Mouse (Mus musculus) lung, postnatal 0 days (tissue): ENCODE data around the gene Nenf. TPM values are rescaled to one million over a fixed set of nuclear protein-coding genes. Genes with fewer than 3 reads are reported as not detected.

ENCODE experiments used
- ATAC-seq: fragments of 200-750 bp; cut with Nextera tagmentation; 2 replicates; pipeline ENCODE4 v1.8.0; 2017; ENCODE audit warnings: moderate library complexity
- DNase-seq: peaks from one replicate; pipeline ENCODE4 v3.0.0-alpha.2; 2016; ENCODE audit warnings: low spot score
- H3K27ac ChIP-seq: fragments of 300-500 bp; sonication (generic); 2 replicates; pipeline ENCODE4 v1.5.1; 2014; ENCODE audit warnings: antibody characterized with exemption, mild to moderate bottlenecking, low read length, mixed read lengths
- H3K27me3 ChIP-seq: fragments of 300-500 bp; sonication (generic); replicated peaks from 2 replicates; pipeline ENCODE4 v1.6.1; 2014; ENCODE audit warnings: low read length, mixed read lengths; ENCODE audit not compliant: insufficient read depth
- H3K36me3 ChIP-seq: fragments of 300-500 bp; sonication (generic); 2 replicates; pipeline ENCODE4 v1.6.1; 2014; ENCODE audit warnings: low read length, mixed read lengths; ENCODE audit not compliant: insufficient read depth
- H3K4me1 ChIP-seq: fragments of 300-500 bp; sonication (generic); 2 replicates; pipeline ENCODE4 v1.6.1; 2014; ENCODE audit warnings: antibody characterized with exemption, low read depth, low read length, mixed read lengths; ENCODE audit not compliant: insufficient read depth
- H3K4me2 ChIP-seq: fragments of 300-500 bp; sonication (generic); replicated peaks from 2 replicates; pipeline ENCODE4 v1.6.1; 2014; ENCODE audit warnings: low read depth, mild to moderate bottlenecking, low read length, moderate library complexity, mixed read lengths
- H3K4me3 ChIP-seq: fragments of 300-500 bp; sonication (generic); 2 replicates; pipeline ENCODE4 v1.5.1; 2014; ENCODE audit warnings: low read depth, low read length
- H3K9ac ChIP-seq: fragments of 300-500 bp; sonication (generic); replicated peaks from 2 replicates; pipeline ENCODE4 v1.6.1; 2014; ENCODE audit warnings: low read depth, mild to moderate bottlenecking
- H3K9me3 ChIP-seq: fragments of 300-500 bp; sonication (generic); 2 replicates; pipeline ENCODE4 v1.6.1; 2016; ENCODE audit warnings: low read length, mixed read lengths
- CTCF ChIP-seq: IDR thresholded peaks from 2 replicates; pipeline ENCODE4 v1.5.1; 2016; ENCODE audit warnings: antibody characterized with exemption, mild to moderate bottlenecking
- EP300 ChIP-seq: IDR thresholded peaks from 2 replicates; pipeline ENCODE4 v1.6.1; 2016; ENCODE audit warnings: antibody characterized with exemption, mild to moderate bottlenecking, control low read depth
- WGBS: fragments of 180-500 bp; shearing (Covaris S2); extraction: QIAGEN DNeasy Blood & Tissue Kit; methylation state at CpG from one replicate; pipeline ENCODE4 v1.1.7; 2014; 5-methylcytosine and 5-hydroxymethylcytosine counted together
- polyA plus RNA-seq: library from polyadenylated mRNA; unstranded; fragments of >200 nt; fragmentation: Nextera tagmentation; extraction: Ambion mirVana; gene quantifications from 2 replicates; pipeline ENCODE4 v1.2.1, GENCODE M21; 2015

Gene Nenf
- polyA plus RNA-seq, 1 experiment from 2014 or later, result 177 TPM

DNA sequence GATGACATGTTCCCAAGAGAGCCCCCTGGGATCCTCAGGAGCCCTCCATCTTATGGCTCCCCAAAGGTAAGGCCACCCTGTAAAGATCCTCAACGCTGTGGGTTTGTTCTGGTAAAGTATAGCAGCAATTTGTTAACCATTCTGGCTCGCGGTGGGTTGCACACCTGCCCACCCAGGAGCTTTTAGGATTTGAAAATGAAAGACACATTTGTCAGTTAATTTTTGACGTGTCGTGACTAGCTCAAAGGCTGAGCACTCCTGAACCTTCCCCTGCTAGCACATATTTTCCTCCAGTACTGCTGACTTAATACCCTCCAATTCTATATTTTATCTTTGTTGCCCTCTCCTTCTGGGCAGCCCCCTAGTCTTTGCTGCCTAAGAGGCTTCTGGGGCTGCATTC, 50.8 kb downstream of the Nenf start:
- Histone ChIP-seq H3K4me1 (no peaks in the 10 kb centered on the region), H3K27ac (no peak overlapping the region), H3K27me3 (no peaks in the 10 kb centered on the region), H3K4me3 (no peak overlapping the region), H3K4me2 (no peak overlapping the region), H3K9ac (no peak overlapping the region), H3K36me3 (no peaks in the 10 kb centered on the region), H3K9me3 (no peaks in the 10 kb centered on the region)
- ATAC-seq (no peak), DNase-seq (no peak)
- WGBS, result 85% methylated on average over 5 of the region's 5 CpGs
- TF ChIP-seq CTCF (no peak), EP300 (no peak)

- no peak for ATAC-seq
- H3K27me3 ChIP-seq, result no peaks in the 10 kb centered on the region
Observed at GRCm38 (mm10) chr1:191263471-191263870, 54.5 kb downstream of the Nenf start.

DNA sequence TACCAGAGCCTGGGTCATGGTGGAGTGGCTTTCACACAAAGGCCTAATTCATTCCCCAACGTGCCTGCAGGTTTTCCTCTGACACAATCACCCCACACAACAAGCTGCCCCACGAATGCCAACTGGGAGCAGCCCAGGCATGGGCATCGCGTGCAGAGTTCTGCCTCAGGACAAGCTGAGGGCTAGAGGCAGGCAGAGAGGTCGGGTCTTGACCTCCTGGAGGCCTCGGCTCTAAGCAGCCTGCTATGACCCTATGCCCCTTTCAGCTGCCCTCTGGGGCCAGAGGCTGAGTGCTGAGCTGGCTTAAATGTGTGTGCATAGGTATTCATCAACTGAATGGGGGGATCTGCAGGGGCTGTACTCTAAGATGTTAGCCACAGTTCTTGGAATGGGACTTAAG, 56.1 kb downstream of the Nenf start:
- TF ChIP-seq EP300, result no peak
- no peak for TF ChIP-seq CTCF
- no peak overlapping the region for H3K4me3 ChIP-seq
- 51% methylated on average over 6 of the region's 6 CpGs for WGBS
- no peak overlapping the region for H3K9ac ChIP-seq
- H3K27ac ChIP-seq, result no peak overlapping the region
- no peaks in the 10 kb centered on the region for H3K9me3 ChIP-seq
- H3K27me3 ChIP-seq, result no peaks in the 10 kb centered on the region
- H3K4me2 ChIP-seq, result no peak overlapping the region
- H3K4me1 ChIP-seq, result peaks cover 10% of the 10 kb centered on the region; the same call in 1 of the 2 replicates
- no peak for DNase-seq
- no peak for ATAC-seq
- H3K36me3 ChIP-seq, result no peaks in the 10 kb centered on the region

More at GRCm38 (mm10) chr1:191263471-191263870, 54.5 kb downstream of the Nenf start:
- no peaks in the 10 kb centered on the region for H3K36me3 ChIP-seq
- no peak overlapping the region for H3K4me2 ChIP-seq
- H3K9me3 ChIP-seq, result no peaks in the 10 kb centered on the region
- H3K9ac ChIP-seq, result no peak overlapping the region
- no peak overlapping the region for H3K27ac ChIP-seq
- WGBS, result 77% methylated on average over 5 of the region's 5 CpGs
- no peak overlapping the region for H3K4me3 ChIP-seq
- TF ChIP-seq EP300 (no peak), CTCF (no peak)
- DNase-seq, result no peak
- H3K4me1 ChIP-seq, result 0 out of 2 replicates have a peak, but pooled peaks cover 5% of the 10 kb centered on the region

- no peak for TF ChIP-seq CTCF
- TF ChIP-seq EP300, result no peak
Observed at GRCm38 (mm10) chr1:191259661-191260060, 58.3 kb downstream of the Nenf start.

GRCm38 (mm10) chr1:191259121-191259520, 58.9 kb downstream of the Nenf start:
- WGBS, result 15% methylated on average over 7 of the region's 7 CpGs
- Histone ChIP-seq H3K4me3 (no peak overlapping the region), H3K36me3 (no peaks in the 10 kb centered on the region), H3K9me3 (no peaks in the 10 kb centered on the region), H3K27me3 (no peaks in the 10 kb centered on the region), H3K4me2 (no peak overlapping the region), H3K4me1 (peaks cover 11% of the 10 kb centered on the region; the same call in 1 of the 2 replicates), H3K9ac (no peak overlapping the region), H3K27ac (no peak overlapping the region)
- TF ChIP-seq EP300, result no peak
- TF ChIP-seq CTCF, result no peak
- ATAC-seq, result no peak
- peak; percentile 39 for DNase-seq

More at GRCm38 (mm10) chr1:191259661-191260060, 58.3 kb downstream of the Nenf start:
- no peak for ATAC-seq
- Histone ChIP-seq H3K4me3 (no peak overlapping the region), H3K36me3 (no peaks in the 10 kb centered on the region), H3K9me3 (no peaks in the 10 kb centered on the region), H3K27ac (no peak overlapping the region), H3K27me3 (no peaks in the 10 kb centered on the region), H3K4me1 (peaks cover 11% of the 10 kb centered on the region; the same call in 1 of the 2 replicates), H3K4me2 (no peak overlapping the region), H3K9ac (no peak overlapping the region)
- DNase-seq, result no peak
- WGBS, result 50% methylated on average over 5 of the region's 5 CpGs

- no peaks in the 10 kb centered on the region for H3K9me3 ChIP-seq
- no peaks in the 10 kb centered on the region for H3K27me3 ChIP-seq
- peaks cover 11% of the 10 kb centered on the region; the same call in 1 of the 2 replicates for H3K4me1 ChIP-seq
- no peak for ATAC-seq
- no peak overlapping the region for H3K27ac ChIP-seq
- no peak for DNase-seq
- TF ChIP-seq EP300, result no peak
- TF ChIP-seq CTCF, result no peak
- no peak overlapping the region for H3K9ac ChIP-seq
- H3K4me2 ChIP-seq, result no peak overlapping the region
- no peaks in the 10 kb centered on the region for H3K36me3 ChIP-seq
- WGBS, result 45% methylated on average over 3 of the region's 3 CpGs
- H3K4me3 ChIP-seq, result no peak overlapping the region
Observed at GRCm38 (mm10) chr1:191258521-191258920, 59.5 kb downstream of the Nenf start.

- WGBS, result 37% methylated on average over 2 of the region's 2 CpGs
- H3K36me3 ChIP-seq, result no peaks in the 10 kb centered on the region
- H3K27me3 ChIP-seq, result no peaks in the 10 kb centered on the region
- H3K27ac ChIP-seq, result no peak overlapping the region
- H3K4me2 ChIP-seq, result no peak overlapping the region
- H3K9me3 ChIP-seq, result no peaks in the 10 kb centered on the region
- H3K4me1 ChIP-seq, result peaks cover 11% of the 10 kb centered on the region; the same call in 1 of the 2 replicates
- no peak overlapping the region for H3K9ac ChIP-seq
- DNase-seq (no peak), ATAC-seq (no peak)
- no peak overlapping the region for H3K4me3 ChIP-seq
- no peak for TF ChIP-seq CTCF
- no peak for TF ChIP-seq EP300
Observed at GRCm38 (mm10) chr1:191257981-191258380, 60.0 kb downstream of the Nenf start.
